Mouse (Mus musculus) right cerebral cortex, postnatal 25 days (tissue): ENCODE results near the gene Tpm3.

Experiments used
- DNase-seq: peaks from one replicate; pipeline ENCODE4 v3.0.0; 2022

The Tpm3 gene

DNA sequence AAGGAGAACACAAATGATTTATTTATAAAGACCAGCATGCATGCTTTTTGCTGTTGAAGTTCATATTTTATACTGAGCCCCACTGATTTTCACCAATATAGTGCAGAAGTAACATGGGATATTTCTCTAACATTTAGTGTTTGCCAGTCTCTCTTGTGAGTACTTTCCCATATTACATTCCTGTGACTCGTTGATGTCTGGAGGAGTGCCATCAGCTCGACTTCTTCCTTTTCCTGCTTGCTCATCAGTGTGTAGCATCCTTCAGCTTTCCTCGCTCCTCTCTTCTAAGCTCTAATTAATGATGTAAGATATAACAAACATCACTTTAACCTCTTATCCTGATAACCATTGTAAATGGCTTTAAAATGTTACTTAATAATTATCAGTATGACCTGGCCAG, 73.0 kb downstream of the Tpm3 start:
- no peak for DNase-seq

GRCm38 (mm10) chr3:90146651-90147050, 74.2 kb downstream of the Tpm3 start:
- no peak for DNase-seq
